Mouse (Mus musculus): ENCODE results near the gene Mrc2.

Gene Mrc2

GRCm38 (mm10) chr11:105311291-105311975 lies 19.0 kb downstream of the Mrc2 start:
- no peak for DNase-seq

- no peak for DNase-seq
Measured at GRCm38 (mm10) chr11:105312311-105312942, 20.0 kb downstream of the Mrc2 start.

- DNase-seq, result no peak
Measured at GRCm38 (mm10) chr11:105312972-105313632, 20.7 kb downstream of the Mrc2 start.

DNA sequence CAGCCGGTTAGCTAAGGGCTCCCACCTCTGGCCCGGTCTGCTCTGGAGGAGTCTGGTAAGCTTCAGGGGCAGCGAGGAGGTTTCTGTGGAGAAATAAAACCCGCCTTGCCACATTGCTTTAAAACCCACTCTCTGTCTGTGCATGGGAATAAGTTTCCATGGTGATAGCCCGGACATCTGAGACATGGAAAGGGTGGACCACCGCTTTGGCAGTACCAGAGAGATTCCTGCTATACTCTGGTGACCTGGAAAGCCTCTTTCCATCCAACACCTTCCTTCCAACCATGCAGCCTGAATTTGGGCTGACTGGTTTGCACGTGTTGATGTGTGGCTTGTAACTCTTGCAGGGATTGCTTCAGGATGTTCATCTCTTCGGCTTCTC lies 21.2 kb downstream of the Mrc2 start:
- no peak for DNase-seq

- no peak for DNase-seq
Measured at GRCm38 (mm10) chr11:105315296-105315695, 22.9 kb downstream of the Mrc2 start.

DNA sequence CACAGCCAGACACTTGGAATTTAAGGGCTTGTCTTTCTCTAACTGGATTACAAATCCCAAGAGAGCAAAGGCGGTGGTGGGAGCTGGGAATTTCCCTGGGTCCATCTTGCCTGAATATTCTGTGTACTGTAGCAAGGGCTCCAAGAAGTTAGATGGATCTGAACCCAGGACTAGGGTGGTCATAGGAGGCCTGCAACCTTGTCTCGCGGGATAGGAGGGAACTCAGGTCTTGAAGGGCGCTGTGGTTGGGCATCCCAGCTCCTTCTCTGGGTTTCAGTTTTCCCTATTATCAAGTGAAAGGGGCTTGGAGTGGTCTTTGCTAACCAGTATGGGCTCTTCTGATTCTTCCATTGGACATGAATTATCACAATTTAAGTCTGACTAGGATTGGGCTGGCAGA lies 23.7 kb downstream of the Mrc2 start:
- no peak for DNase-seq

GRCm38 (mm10) chr11:105317769-105318168 lies 25.3 kb downstream of the Mrc2 start:
- no peak for DNase-seq

- DNase-seq, result no peak
Measured at GRCm38 (mm10) chr11:105321090-105321489, 28.6 kb downstream of the Mrc2 start.

DNA sequence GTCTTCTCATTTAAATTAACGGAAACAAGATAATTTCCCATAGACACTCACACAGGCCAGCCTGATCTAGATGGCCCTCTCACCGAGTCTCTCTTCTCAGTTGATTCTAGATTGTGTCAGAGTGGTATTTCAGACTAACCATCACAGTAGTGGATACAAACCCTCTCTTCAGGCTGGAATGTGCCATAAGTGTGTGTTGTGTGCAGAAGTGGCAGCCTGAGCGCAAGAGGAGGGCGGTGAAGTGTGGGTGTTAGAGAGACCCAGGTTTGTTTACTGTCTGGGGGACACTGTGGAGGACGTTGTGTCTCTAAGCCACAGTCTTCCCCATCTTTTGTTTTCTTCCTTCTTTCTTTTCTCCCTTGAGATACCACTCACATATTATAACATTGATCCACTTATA lies 31.1 kb downstream of the Mrc2 start:
- DNase-seq, result no peak

DNA sequence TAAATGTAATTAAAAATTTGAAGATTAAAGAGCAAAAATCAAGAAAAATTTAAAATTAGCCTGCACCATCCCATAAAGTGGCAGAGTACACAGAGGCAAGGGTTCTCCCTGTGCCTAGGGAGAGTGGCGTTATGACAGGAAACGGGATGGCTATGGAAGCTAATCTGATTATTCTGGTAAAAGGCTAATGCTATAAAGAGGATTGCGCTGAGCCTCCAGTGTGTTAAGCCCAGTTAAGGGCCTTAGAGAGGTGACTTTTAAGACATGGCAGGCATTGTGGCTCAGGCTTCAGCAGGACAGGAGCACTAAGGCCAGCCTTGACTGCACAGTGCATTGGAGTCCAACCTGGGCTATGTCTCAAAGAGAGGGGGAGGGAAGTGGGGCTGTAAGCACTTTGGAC lies 34.7 kb downstream of the Mrc2 start:
- DNase-seq, result no peak

DNA sequence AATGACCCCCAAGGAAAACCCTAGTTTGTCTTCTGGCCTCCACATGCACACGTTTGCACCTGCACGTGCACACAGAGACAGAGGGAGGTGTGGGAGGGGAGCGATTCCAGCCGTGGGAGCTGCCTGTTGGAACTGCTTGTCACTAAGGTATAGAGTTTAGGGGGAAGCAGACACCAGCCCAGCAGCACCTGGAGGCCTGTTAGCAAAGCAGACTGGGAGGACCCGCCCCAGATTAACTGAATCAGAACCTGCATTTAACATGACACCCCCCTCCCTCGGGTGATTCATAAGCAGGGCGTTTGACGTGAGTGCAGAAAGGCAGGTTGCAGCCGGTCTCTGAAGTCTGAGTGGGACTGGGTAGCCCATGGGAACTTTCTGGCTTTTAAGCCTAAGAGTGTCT lies 37.5 kb downstream of the Mrc2 start:
- no peak for DNase-seq

DNA sequence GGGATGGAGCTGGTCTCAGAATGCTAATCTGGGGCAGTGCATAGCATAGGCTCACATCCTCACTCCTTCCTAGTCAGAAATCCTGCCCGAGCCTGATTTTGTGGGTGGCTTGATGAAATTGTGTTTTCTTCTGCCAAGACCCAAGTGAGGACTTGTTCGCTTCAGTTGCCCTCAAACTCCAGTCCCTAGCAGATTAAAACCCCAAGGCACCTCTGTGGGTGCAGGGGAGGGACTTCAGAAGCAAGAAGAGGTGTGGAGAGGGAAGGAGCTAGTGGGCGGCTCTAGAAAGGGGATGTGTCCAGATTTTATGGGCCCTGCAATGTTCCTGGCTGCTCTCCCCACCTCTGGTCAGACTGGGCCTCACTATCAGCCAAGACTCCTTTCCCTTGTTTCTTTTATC lies 38.7 kb downstream of the Mrc2 start:
- no peak for DNase-seq

- DNase-seq, result peak; percentile 16
Measured at GRCm38 (mm10) chr11:105331732-105332131, 39.3 kb downstream of the Mrc2 start.

GRCm38 (mm10) chr11:105332468-105332867 lies 40.0 kb downstream of the Mrc2 start:
- DNase-seq, result peak; percentile 54

- DNase-seq, result no peak
Measured at GRCm38 (mm10) chr11:105333867-105334670, 41.6 kb downstream of the Mrc2 start.

DNA sequence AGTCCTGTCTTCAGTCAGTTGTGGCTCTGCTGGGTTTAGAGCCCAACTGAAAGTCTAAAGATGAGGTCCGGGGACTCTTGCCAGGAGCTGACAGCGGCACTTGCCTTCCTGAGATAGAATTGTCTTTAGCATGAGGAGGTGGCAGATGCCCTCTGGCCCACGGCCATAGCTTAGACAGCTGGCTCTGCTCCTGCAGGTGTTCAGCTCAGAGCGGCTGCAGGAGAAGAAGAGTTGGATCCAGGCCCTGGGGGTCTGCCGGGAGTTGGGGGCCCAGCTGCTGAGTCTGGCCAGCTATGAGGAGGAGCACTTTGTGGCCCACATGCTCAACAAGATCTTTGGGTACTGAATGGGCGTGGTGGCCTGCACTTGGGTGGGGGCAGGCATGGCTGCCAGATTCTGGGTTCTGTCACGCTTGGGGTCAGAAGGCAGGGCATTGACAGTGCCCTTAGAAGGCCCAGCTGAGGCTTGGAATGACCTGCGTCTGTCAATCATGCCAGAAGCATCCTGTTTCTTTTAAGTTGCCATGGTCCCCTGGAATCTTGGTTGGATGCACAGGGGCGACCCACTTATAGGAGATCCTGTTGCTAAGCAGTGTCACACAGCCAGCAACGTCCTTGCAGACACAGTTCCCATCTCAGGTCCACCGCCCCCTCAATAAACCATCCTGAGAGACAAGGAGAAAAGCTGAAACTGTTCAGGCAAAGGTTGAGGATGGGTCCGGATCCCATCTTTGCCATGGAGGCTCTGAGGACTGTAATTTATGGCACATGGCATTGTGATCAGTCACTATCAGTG lies 46.4 kb downstream of the Mrc2 start:
- no peak for DNase-seq

DNA sequence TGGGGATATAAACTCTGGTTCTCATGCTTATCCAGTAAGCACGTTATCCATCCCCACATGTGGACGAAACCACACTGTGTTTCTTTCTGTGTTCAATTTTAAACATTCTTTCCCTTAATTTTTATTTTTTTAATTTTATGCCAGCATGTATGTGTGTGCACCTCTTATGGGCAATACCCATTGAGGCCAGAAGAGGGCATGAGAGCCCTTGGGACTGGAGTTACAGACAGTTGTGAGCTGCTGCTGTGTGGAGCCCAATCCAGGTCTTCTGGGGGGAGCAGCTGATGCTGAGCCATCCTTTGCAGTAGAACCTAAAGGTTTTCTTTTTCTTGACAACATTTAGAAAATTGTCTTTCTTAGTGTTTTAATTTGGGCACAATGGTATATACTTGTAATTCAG lies 52.8 kb downstream of the Mrc2 start:
- DNase-seq, result no peak

GRCm38 (mm10) chr11:105347162-105348161 lies 55.0 kb downstream of the Mrc2 start:
- peak; percentile 85 for DNase-seq

GRCm38 (mm10) chr11:105348495-105348982 lies 56.1 kb downstream of the Mrc2 start:
- peak; percentile 26 for DNase-seq

- DNase-seq, result peak; percentile 18
Measured at GRCm38 (mm10) chr11:105349780-105350324, 57.4 kb downstream of the Mrc2 start.

DNA sequence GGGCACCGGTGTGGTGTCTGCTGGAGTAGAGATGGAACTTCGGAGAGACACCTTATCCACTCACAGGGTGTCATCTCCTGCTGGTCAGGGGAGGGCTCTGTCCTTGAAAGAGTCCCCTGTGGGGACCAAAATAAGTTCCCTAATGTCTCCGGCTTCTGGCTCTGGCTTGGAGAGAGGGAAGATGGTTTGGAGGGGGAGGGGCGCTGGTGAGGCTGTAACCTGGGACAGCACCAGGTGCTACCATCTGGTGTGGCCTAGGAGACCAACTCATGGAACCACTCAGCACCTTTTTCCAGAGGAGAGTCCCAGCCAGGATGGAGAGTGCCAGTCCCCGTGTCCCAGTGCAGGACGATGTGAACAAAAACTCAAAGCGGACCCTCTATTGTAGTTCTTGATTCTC lies 58.2 kb downstream of the Mrc2 start:
- DNase-seq, result peak; percentile 38

Measured in cerebellum, adult 9-11 months (tissue).